Mouse (Mus musculus): ENCODE measurements around the gene Mrnip. TPM values are rescaled to one million over a fixed set of nuclear protein-coding genes. Genes with fewer than 3 reads are reported as not detected.
A peak's percentile ranks its signal among the peaks of the same experiment; 100 is the strongest.

The Mrnip gene
- polyA plus RNA-seq, 1 experiment, result 3.7 TPM

DNA sequence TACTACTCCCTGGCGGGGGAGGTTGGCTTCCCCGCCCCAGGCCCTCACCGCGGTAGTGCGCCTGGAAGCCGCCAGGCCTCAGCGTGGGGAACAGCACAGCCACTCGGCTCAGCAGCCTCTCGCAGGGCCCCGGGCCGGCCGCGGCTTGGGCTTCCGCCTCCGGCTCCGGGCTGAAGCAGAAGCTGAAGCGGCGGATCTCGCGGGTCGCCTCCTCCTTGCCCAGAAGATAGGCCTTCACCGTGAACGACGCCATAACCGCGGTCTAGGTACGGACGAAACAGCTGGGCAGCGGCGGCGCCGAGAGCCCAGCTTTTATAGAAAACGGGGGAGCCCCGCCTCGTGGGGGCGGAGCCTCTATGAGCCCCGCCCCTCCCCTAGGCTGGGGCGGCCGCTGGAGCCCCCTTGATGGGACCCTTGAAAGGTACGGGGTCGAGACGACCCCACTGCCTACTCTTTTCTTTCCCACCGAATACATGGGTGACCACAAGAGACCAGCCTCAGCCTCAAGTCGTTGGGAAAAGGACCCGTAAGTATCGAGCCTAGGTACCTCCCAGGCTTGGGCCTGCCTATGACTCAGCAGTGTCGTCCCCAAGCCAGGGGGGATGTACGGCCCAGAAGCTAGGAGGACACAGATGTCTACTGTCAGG, 36.4 kb downstream of the Mrnip start, which contains the start of the genes Sqstm1 and Mgat4b:
TSS of gene Sqstm1 (minus strand) at position 323 of the 647 bp plus-strand sequence.
TSS of gene Mgat4b (plus strand) at position 386 of the 647 bp plus-strand sequence.
- peaks cover 40% of the 10 kb centered on the region for H3K36me3 ChIP-seq (replicated peaks; ENCODE audit: low read length)
- H3K4me3 ChIP-seq (replicated peaks), result peak within 1 kb of the TSS; percentile 97
- no peaks in the 10 kb centered on the region for H3K27me3 ChIP-seq (replicated peaks)
- TF ChIP-seq GATA1 (IDR thresholded peaks at IDR 0.05; ENCODE audit: borderline replicate concordance, low read length), result no peak
- no peak for TF ChIP-seq FLI1 (IDR thresholded peaks at IDR 0.05; ENCODE audit: low read length)
- peaks cover 76% of the 10 kb centered on the region for H3K4me1 ChIP-seq
- H3K9me3 ChIP-seq, result no peaks in the 10 kb centered on the region

DNA sequence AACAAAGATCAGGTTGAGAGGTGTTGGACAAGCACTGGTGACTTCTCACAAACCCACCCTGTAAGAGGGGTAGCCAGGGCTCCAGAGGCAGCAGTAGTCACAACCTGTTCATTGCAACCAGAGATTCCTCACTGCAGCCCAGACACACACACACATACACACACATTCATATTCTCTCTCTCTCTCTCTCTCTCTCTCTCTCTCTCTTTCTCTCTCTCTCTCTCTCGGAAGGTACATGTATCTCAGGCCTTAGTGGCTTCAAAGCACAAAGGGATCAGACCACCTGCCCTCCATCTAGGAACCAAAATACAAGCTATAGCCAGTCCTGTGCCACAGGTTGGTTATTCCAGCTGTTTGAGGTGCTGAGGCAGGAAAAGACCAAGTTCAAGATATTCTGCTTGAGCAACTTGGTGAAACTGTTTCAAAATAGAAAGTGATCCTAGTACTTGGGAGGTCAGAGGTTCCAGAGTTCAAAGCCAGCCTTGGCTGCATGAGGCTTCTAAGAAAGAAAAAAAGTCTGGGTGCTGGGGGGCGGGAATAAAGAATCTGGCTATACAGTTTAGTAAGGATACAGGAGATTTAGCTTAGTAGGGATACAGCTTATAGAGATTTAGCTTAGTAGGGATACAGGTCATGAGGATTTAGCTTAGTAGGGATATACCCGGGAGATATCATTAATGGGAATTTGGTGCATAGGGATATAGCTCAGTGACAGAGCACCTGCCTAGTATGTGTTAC, 37.2 kb downstream of the Mrnip start:
- no peaks in the 10 kb centered on the region for H3K27me3 ChIP-seq (replicated peaks)
- H3K9me3 ChIP-seq, result no peaks in the 10 kb centered on the region
- TF ChIP-seq FLI1 (IDR thresholded peaks at IDR 0.05; ENCODE audit: low read length), result no peak
- no peak for TF ChIP-seq GATA1 (IDR thresholded peaks at IDR 0.05; ENCODE audit: borderline replicate concordance, low read length)
- H3K36me3 ChIP-seq (replicated peaks; ENCODE audit: low read length), result peaks cover 37% of the 10 kb centered on the region
- peak overlapping the region; percentile 97 for H3K4me3 ChIP-seq (replicated peaks)
- H3K4me1 ChIP-seq, result peaks cover 76% of the 10 kb centered on the region

DNA sequence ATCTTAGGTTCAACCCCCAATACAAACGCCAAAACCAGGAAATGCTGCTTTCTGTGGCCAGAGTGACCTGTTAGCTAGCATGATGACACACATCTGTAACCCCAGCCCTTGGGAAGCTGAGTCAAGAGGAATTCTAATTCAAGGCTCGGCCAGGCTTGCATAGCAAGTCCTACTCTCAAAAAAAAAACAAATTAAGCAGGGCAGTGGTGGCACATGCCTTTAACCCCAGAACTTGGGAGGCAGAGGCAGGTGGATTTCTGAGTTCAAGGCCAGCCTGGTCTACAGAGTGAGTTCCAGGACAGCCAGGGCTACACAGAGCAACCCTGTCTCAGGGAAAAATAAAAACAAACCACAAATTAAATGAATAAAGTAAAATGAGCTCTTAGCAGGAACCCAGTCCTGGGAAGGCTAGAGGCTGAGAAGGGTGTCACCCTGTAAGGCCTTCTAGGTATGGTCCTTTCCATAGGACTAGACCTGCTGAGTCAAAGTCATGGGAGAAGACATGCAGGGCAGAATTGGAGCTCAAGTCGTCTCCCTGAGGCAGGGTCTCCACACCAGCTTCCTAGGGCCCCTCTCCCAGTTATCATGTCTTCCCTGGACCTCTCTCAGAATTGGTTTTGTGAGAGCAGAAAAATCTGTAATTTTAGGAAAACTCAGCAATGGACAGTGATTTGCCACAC, 38.0 kb downstream of the Mrnip start:
- TF ChIP-seq FLI1 (IDR thresholded peaks at IDR 0.05; ENCODE audit: low read length) (no peak), GATA1 (IDR thresholded peaks at IDR 0.05; ENCODE audit: borderline replicate concordance, low read length) (no peak)
- Histone ChIP-seq H3K4me3 (replicated peaks) (peak overlapping the region; percentile 84), H3K9me3 (no peaks in the 10 kb centered on the region), H3K36me3 (replicated peaks; ENCODE audit: low read length) (peaks cover 32% of the 10 kb centered on the region), H3K27me3 (replicated peaks) (no peaks in the 10 kb centered on the region), H3K4me1 (peaks cover 76% of the 10 kb centered on the region)

DNA sequence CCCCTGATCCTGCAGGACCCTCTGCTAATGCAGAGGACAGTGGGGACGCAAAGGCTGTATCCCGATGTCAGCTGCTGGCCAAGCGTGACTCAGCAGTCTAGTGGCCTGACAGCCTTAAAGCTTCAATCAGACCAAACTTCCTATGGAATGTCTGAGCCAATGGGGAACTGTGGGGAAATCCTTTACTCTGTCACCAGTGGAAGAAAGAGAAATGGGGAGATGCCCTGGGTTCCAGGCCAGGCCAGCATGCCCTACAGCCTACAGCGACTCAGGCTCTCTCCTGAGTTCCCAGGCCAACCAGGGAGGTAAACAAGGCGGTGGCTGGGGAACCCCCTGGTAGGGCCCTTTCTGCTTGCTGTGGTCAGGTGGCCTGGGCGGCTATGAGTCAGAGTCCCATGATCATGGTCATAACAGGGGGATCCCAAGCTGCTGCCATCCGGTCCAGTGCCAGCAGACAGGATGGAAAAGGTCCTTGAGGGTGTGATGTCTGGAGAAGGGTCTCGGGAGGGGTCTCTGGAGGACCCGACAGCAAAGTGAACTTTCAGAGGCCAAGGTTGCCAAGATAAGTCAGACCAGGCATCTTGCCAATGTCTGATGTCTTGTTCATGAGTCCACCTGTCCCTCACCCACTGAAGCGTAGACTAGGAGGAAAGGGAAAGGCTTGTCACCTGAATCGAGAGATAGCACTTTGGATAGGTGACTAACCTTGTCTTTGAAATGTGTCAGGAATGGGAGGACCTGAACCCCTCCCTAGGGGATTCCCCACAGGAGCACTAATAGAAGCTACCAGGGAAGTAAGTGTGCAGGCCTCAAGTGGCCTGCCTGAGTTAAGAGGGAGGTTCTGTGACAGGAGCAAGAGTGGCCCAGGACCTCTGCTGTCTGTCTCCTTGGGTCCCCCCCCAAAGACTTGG, 38.9 kb downstream of the Mrnip start:
- peaks cover 76% of the 10 kb centered on the region for H3K4me1 ChIP-seq
- TF ChIP-seq FLI1 (IDR thresholded peaks at IDR 0.05; ENCODE audit: low read length) (no peak), GATA1 (IDR thresholded peaks at IDR 0.05; ENCODE audit: borderline replicate concordance, low read length) (no peak)
- H3K9me3 ChIP-seq, result no peaks in the 10 kb centered on the region
- no peaks in the 10 kb centered on the region for H3K27me3 ChIP-seq (replicated peaks)
- peak overlapping the region; percentile 84 for H3K4me3 ChIP-seq (replicated peaks)
- peaks cover 23% of the 10 kb centered on the region for H3K36me3 ChIP-seq (replicated peaks; ENCODE audit: low read length)

DNA sequence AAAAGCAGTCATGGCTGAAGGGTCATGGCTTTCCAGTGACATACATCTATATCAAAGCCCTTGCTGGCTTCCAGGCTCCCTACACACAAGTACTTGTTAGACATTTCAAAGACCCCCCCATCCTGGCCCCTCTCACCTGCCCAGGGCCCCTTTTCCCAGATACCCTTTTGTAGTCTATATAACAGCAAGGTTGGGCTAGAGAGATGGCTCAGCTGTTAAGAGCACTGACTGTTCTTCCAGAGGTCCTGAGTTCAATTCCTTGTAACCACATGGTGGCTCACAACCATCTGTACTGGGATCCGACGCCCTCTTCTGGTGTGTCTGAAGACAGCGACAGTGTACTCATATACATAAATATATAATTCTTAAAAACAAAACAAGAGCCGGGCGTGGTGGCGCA, 40.4 kb downstream of the Mrnip start:
- no peak overlapping the region for H3K4me3 ChIP-seq (replicated peaks)
- TF ChIP-seq GATA1 (IDR thresholded peaks at IDR 0.05; ENCODE audit: borderline replicate concordance, low read length), result no peak
- TF ChIP-seq FLI1 (IDR thresholded peaks at IDR 0.05; ENCODE audit: low read length), result no peak
- no peaks in the 10 kb centered on the region for H3K9me3 ChIP-seq
- H3K27me3 ChIP-seq (replicated peaks), result no peaks in the 10 kb centered on the region
- H3K4me1 ChIP-seq, result peaks cover 79% of the 10 kb centered on the region
- H3K36me3 ChIP-seq (replicated peaks; ENCODE audit: low read length), result peaks cover 15% of the 10 kb centered on the region

DNA sequence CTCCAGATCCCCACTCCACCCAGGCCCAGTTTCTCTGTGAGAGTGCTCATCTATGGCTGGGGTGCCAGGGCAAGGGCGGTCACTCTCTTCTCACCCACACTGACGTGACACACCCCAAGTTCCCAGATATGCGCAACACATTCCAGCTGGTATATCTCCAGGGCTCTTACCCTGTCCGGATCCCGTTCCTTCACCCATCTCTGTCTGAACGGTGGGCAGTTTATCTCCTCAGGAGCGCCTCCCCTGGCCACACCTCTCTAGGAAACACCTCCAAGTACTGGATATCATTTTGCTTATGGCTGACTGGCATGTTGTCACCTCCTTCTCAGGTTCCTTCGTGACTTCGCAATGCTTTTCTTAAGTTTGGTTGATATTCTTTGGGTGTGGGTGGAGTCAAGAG, 41.4 kb downstream of the Mrnip start:
- Histone ChIP-seq H3K4me3 (replicated peaks) (no peak overlapping the region), H3K9me3 (no peaks in the 10 kb centered on the region), H3K4me1 (peaks cover 79% of the 10 kb centered on the region), H3K27me3 (replicated peaks) (no peaks in the 10 kb centered on the region), H3K36me3 (replicated peaks; ENCODE audit: low read length) (peaks cover 23% of the 10 kb centered on the region)
- TF ChIP-seq GATA1 (IDR thresholded peaks at IDR 0.05; ENCODE audit: borderline replicate concordance, low read length) (no peak), FLI1 (IDR thresholded peaks at IDR 0.05; ENCODE audit: low read length) (no peak)

DNA sequence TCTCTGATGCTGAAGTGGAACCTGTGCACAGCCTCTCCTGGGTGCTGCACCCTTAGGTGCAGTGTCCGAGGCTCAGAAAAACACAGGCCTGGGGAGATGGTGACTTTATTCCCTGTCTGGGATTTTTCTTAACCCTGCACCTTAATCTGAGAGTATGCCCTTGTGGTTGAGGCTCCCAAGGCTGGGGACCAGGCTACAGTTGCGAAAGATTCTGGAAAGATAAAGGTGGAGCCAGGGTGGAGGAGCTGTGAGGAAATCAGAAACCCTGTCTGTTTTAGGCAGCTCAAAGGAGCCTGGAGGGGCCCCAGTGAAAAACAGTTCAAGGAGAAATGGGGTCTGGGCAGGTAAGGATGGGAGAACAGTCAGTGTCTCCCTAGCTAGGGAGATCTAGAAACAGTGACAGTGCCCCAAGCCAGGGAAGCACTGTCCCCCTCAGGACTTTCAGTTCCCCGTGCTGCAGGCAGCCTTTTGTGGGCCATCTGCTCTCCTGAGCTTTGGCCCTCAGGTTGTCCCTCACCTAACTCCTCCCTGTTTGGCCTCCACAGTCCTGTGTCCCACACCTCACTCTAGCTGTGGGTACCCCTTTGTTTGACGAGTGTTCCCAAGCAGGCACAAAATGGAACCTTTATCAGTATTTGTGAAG, 42.6 kb downstream of the Mrnip start:
- TF ChIP-seq FLI1 (IDR thresholded peaks at IDR 0.05; ENCODE audit: low read length), result no peak
- no peak for TF ChIP-seq GATA1 (IDR thresholded peaks at IDR 0.05; ENCODE audit: borderline replicate concordance, low read length)
- Histone ChIP-seq H3K27me3 (replicated peaks) (no peaks in the 10 kb centered on the region), H3K36me3 (replicated peaks; ENCODE audit: low read length) (peaks cover 31% of the 10 kb centered on the region), H3K4me1 (peaks cover 72% of the 10 kb centered on the region), H3K4me3 (replicated peaks) (no peak overlapping the region), H3K9me3 (no peaks in the 10 kb centered on the region)

DNA sequence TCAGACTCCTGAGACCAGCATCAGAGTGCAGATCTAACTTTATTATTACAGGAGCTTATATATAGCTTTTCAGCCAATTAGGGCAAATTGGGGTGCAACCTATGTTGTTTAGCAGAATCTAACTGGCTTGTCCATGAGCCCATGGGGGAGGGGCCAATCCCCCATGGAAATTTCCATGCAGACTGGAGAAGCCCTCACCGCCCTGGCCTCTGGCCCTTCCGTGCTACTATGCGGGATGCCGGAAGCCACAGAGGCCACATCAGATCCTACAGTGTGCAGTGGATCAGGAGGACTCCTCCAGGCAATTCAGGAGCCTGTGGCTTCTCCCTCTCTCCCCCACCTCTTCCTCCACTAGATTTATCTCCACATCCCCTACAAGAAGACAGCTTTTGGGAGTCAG, 43.6 kb downstream of the Mrnip start:
- H3K4me1 ChIP-seq, result peaks cover 69% of the 10 kb centered on the region
- TF ChIP-seq GATA1 (IDR thresholded peaks at IDR 0.05; ENCODE audit: borderline replicate concordance, low read length) (no peak), FLI1 (IDR thresholded peaks at IDR 0.05; ENCODE audit: low read length) (no peak)
- H3K9me3 ChIP-seq, result no peaks in the 10 kb centered on the region
- H3K27me3 ChIP-seq (replicated peaks), result no peaks in the 10 kb centered on the region
- H3K36me3 ChIP-seq (replicated peaks; ENCODE audit: low read length), result peaks cover 37% of the 10 kb centered on the region
- no peak overlapping the region for H3K4me3 ChIP-seq (replicated peaks)

DNA sequence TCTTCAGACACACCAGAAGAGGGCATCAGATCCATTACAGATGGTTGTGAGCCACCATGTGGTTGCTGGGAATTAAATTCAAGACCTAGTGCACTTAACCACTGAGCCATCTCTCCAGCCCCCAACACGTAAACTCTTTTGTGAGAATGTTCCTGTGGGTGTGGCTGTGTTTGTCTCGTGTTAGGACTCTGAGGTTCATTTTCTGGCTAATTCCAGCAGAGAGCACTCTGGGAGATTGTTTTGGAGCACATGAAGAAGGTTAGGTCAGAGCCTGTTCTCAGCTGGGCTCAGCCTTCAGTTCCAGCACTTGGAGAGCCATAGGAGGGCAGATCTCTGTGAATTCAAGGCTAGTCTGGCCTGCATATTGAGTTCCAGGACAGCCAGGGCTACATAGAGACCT, 45.6 kb downstream of the Mrnip start:
- TF ChIP-seq GATA1 (IDR thresholded peaks at IDR 0.05; ENCODE audit: borderline replicate concordance, low read length) (no peak), FLI1 (IDR thresholded peaks at IDR 0.05; ENCODE audit: low read length) (no peak)
- Histone ChIP-seq H3K36me3 (replicated peaks; ENCODE audit: low read length) (peaks cover 37% of the 10 kb centered on the region), H3K9me3 (no peaks in the 10 kb centered on the region), H3K4me3 (replicated peaks) (no peak overlapping the region), H3K27me3 (replicated peaks) (no peaks in the 10 kb centered on the region), H3K4me1 (peaks cover 71% of the 10 kb centered on the region)
